Mouse (Mus musculus) spleen, adult 2 months (tissue): ENCODE results near the gene Trp53. TPM values are rescaled to one million over a fixed set of nuclear protein-coding genes. Genes with fewer than 3 reads are reported as not detected.

Source experiments
- DNase-seq, 2 experiments: peaks; one replicate each; pipeline versions ENCODE4 v3.0.0 to v3.0.0-alpha.2; 2012 to 2021; ENCODE audit warnings: low spot score in 2 of 2, low read depth in 1 of 2
- H3K27ac ChIP-seq: fragments of 200-500 bp; 2 replicates; pipeline ENCODE4 v1.5.1; 2012; ENCODE audit warnings: low read length, inconsistent platforms; ENCODE audit not compliant: insufficient read depth
- H3K27me3 ChIP-seq: fragments of 200-500 bp; 2 replicates; pipeline ENCODE4 v1.6.1; 2012; ENCODE audit warnings: mild to moderate bottlenecking, moderate library complexity, low read length, inconsistent platforms; ENCODE audit not compliant: control insufficient read depth, insufficient read depth
- H3K36me3 ChIP-seq: fragments of 200-500 bp; 2 replicates; pipeline ENCODE4 v1.6.1; 2012; ENCODE audit warnings: mild to moderate bottlenecking, low read length, inconsistent platforms; ENCODE audit not compliant: control insufficient read depth, insufficient read depth
- H3K4me1 ChIP-seq: fragments of 200-500 bp; 2 replicates; pipeline ENCODE4 v1.6.1; 2011; ENCODE audit warnings: inconsistent platforms; ENCODE audit not compliant: control insufficient read depth, insufficient read depth, insufficient read length
- H3K4me3 ChIP-seq: fragments of 200-500 bp; 2 replicates; pipeline ENCODE4 v1.5.1; 2011; ENCODE audit warnings: mild to moderate bottlenecking, inconsistent platforms; ENCODE audit not compliant: insufficient read depth, insufficient read length; ENCODE audit errors: extremely low read depth
- CTCF ChIP-seq: fragments of 200-500 bp; IDR thresholded peaks from 2 replicates; pipeline ENCODE4 v1.5.1; 2011; ENCODE audit warnings: mild to moderate bottlenecking, inconsistent platforms; ENCODE audit not compliant: insufficient read depth, insufficient read length, insufficient replicate concordance; ENCODE audit errors: extremely low read depth
- POLR2A ChIP-seq: fragments of 200-500 bp; IDR thresholded peaks from 2 replicates; pipeline ENCODE4 v1.6.1; 2011; ENCODE audit warnings: low read depth, low read length, inconsistent platforms
- WGBS: fragments of 180-500 bp; shearing (Covaris S2); methylation state at CpG from one replicate; pipeline ENCODE4 v1.1.7; 2018; 5-methylcytosine and 5-hydroxymethylcytosine counted together
- polyA plus RNA-seq: library from polyadenylated mRNA; depleted of rRNA; stranded (reverse); fragments of >200 nt; gene quantifications from 2 replicates; pipeline ENCODE4 v1.2.3, GENCODE M21; 2012

Gene Trp53
- polyA plus RNA-seq, 1 experiment, result 105 TPM

- TF ChIP-seq POLR2A (no peak), CTCF (no peak)
- no peak overlapping the region for H3K4me3 ChIP-seq
- H3K4me1 ChIP-seq, result no peaks in the 10 kb centered on the region
- H3K36me3 ChIP-seq, result peaks cover 39% of the 10 kb centered on the region
- H3K27me3 ChIP-seq, result no peaks in the 10 kb centered on the region
- H3K27ac ChIP-seq, result no peak overlapping the region
- WGBS, result 77% methylated on average over 4 of the region's 4 CpGs
- DNase-seq, result no peak
Measured at GRCm38 (mm10) chr11:69592799-69593198, 12.6 kb downstream of the Trp53 start.

- TF ChIP-seq CTCF (no peak), POLR2A (no peak)
Measured at GRCm38 (mm10) chr11:69594853-69595252, 14.7 kb downstream of the Trp53 start.

GRCm38 (mm10) chr11:69599436-69599835, 19.3 kb downstream of the Trp53 start:
- Histone ChIP-seq H3K36me3 (no peaks in the 10 kb centered on the region), H3K4me3 (no peak overlapping the region), H3K27ac (no peak overlapping the region), H3K4me1 (no peaks in the 10 kb centered on the region), H3K27me3 (peaks cover under 1% of the 10 kb centered on the region; the same call in 1 of the 2 replicates)
- WGBS, result 24% methylated on average over 9 of the region's 9 CpGs
- no peak for DNase-seq
- no peak for TF ChIP-seq POLR2A
- TF ChIP-seq CTCF, result no peak

More at GRCm38 (mm10) chr11:69594853-69595252, 14.7 kb downstream of the Trp53 start:
- 96% methylated on average over 6 of the region's 6 CpGs for WGBS
- Histone ChIP-seq H3K27me3 (no peaks in the 10 kb centered on the region), H3K36me3 (peaks cover 18% of the 10 kb centered on the region), H3K27ac (no peak overlapping the region), H3K4me3 (no peak overlapping the region), H3K4me1 (no peaks in the 10 kb centered on the region)
- DNase-seq, result no peak

- no peak for TF ChIP-seq POLR2A
- TF ChIP-seq CTCF, result no peak
- Histone ChIP-seq H3K27ac (no peak overlapping the region), H3K27me3 (peaks cover 5% of the 10 kb centered on the region), H3K4me1 (peaks cover 2% of the 10 kb centered on the region; the same call in 1 of the 2 replicates), H3K4me3 (no peak overlapping the region), H3K36me3 (no peaks in the 10 kb centered on the region)
- no peak for DNase-seq
- 77% methylated on average over 6 of the region's 6 CpGs for WGBS
Measured at GRCm38 (mm10) chr11:69600098-69600497, 19.9 kb downstream of the Trp53 start.

- DNase-seq, result no peak
- H3K4me1 ChIP-seq, result peaks cover 4% of the 10 kb centered on the region; the same call in 1 of the 2 replicates
- no peak overlapping the region for H3K27ac ChIP-seq
- no peak for TF ChIP-seq CTCF
- no peak for TF ChIP-seq POLR2A
- no peak overlapping the region for H3K4me3 ChIP-seq
- WGBS, result 73% methylated on average over 3 of the region's 3 CpGs
- H3K27me3 ChIP-seq, result peaks cover 12% of the 10 kb centered on the region
- H3K36me3 ChIP-seq, result no peaks in the 10 kb centered on the region
Measured at GRCm38 (mm10) chr11:69601768-69602167, 21.6 kb downstream of the Trp53 start.

GRCm38 (mm10) chr11:69603516-69603915, 23.4 kb downstream of the Trp53 start:
- TF ChIP-seq CTCF, result no peak
- no peak for TF ChIP-seq POLR2A
- DNase-seq, result no peak
- Histone ChIP-seq H3K4me1 (peaks cover 4% of the 10 kb centered on the region; the same call in 1 of the 2 replicates), H3K27ac (no peak overlapping the region), H3K27me3 (peaks cover 12% of the 10 kb centered on the region), H3K4me3 (no peak overlapping the region), H3K36me3 (no peaks in the 10 kb centered on the region)
- 83% methylated on average over 8 of the region's 8 CpGs for WGBS

- Histone ChIP-seq H3K36me3 (no peaks in the 10 kb centered on the region), H3K27me3 (peaks cover 12% of the 10 kb centered on the region), H3K27ac (no peak overlapping the region), H3K4me3 (no peak overlapping the region), H3K4me1 (peaks cover 4% of the 10 kb centered on the region; the same call in 1 of the 2 replicates)
- no peak for TF ChIP-seq CTCF
- no peak for TF ChIP-seq POLR2A
- WGBS, result 58% methylated on average over 3 of the region's 3 CpGs
- no peak for DNase-seq
Measured at GRCm38 (mm10) chr11:69604347-69604746, 24.2 kb downstream of the Trp53 start.
